ENCODE assay signal across 20 mouse cellular contexts in the genomic region with DNA sequence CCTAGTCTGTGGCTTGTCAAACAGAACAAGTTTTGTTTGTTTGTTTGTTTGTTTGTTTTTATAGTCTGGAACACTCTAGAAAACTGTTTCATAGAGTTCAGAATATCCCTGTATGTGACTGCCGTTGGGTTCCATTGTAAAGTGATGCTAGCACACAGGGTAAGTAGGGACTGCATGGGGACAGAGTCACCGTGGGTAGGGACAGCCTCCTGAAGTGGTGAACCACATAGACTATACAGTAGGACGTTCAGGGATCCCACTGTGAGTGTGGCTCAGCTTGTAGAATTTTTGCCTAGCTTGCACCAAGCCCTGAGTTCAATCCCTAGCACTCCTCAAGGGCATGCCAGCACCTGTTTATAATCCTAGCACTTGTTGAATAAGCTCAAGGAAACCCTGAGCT.
DNase-seq lines count a peak whose midpoint lies in the region; ATAC-seq and TF ChIP-seq lines count a peak whose summit lies in the region.
"Had no signal": no experiment of that assay in that cellular context is flagged by ENCODE, and none has a peak within 500 bp of the region (broad histone marks: within the 10 kb centered on the region; RNA-seq: fewer than 3 reads in every experiment).

No protein-coding gene starts in this region.

- no peak for DNase-seq in heart, adult 2 months
- DNase-seq in heart, postnatal 10 days = no peak
- peak; percentile 9 for DNase-seq in limb, embryonic 11.5 days (ENCODE audit: low spot score)
- no peak for DNase-seq in limb, embryonic 10.5 days (ENCODE audit: low spot score)
- DNase-seq in thymus, adult 2 months = no peak
- DNase-seq: adrenal gland, postnatal 36 days; B cell, adult 2 months; cerebellum, adult 9-10 months; gastrocnemius, postnatal 36 days; kidney, adult 11 months; kidney, postnatal 4 days; liver; thymus, postnatal 25 days had no signal

- H3K9me3 ChIP-seq in limb, embryonic 11.5 days (ENCODE audit: control insufficient read depth, low read length) = no peaks in the 10 kb centered on the region
- no peaks in the 10 kb centered on the region for H3K9me3 ChIP-seq in limb, embryonic 10.5 days (replicated peaks)
- no peaks in the 10 kb centered on the region for H3K9me3 ChIP-seq in limb, embryonic 12.5 days
- no peaks in the 10 kb centered on the region for H3K9me3 ChIP-seq in midbrain, embryonic 13.5 days
- H3K9me3 ChIP-seq: G1E; hindbrain, embryonic 12.5 days had no signal

- no peak for TF ChIP-seq CTCF in heart, adult 2 months (IDR thresholded peaks at IDR 0.05)
- no peak for TF ChIP-seq CTCF in thymus, adult 2 months (IDR thresholded peaks at IDR 0.05; ENCODE audit: borderline replicate concordance, control insufficient read depth, extremely low read depth, insufficient read depth, low read length, poor library complexity)

- no peaks in the 10 kb centered on the region for H3K36me3 ChIP-seq in heart, adult 2 months (ENCODE audit: control insufficient read depth, insufficient read depth, low read length)
- H3K36me3 ChIP-seq in limb, embryonic 11.5 days (ENCODE audit: control insufficient read depth, insufficient read depth, low read length) = no peaks in the 10 kb centered on the region
- H3K36me3 ChIP-seq in limb, embryonic 10.5 days = no peaks in the 10 kb centered on the region
- no peaks in the 10 kb centered on the region for H3K36me3 ChIP-seq in limb, embryonic 12.5 days
- H3K36me3 ChIP-seq in midbrain, embryonic 13.5 days = no peaks in the 10 kb centered on the region
- no peaks in the 10 kb centered on the region for H3K36me3 ChIP-seq in thymus, adult 2 months (ENCODE audit: control insufficient read depth, insufficient read depth, low read length)
- H3K36me3 ChIP-seq: G1E; hindbrain, embryonic 12.5 days had no signal

- H3K4me1 ChIP-seq in heart, adult 2 months (ENCODE audit: control insufficient read depth, insufficient read depth, low read length) = peaks cover 8% of the 10 kb centered on the region
- peaks cover 21% of the 10 kb centered on the region for H3K4me1 ChIP-seq in limb, embryonic 11.5 days (ENCODE audit: control insufficient read depth, insufficient read depth, low read length)
- peaks cover 26% of the 10 kb centered on the region for H3K4me1 ChIP-seq in limb, embryonic 10.5 days
- H3K4me1 ChIP-seq in limb, embryonic 12.5 days (replicated peaks) = peaks cover 43% of the 10 kb centered on the region
- H3K4me1 ChIP-seq in midbrain, embryonic 13.5 days (replicated peaks) = peaks cover 47% of the 10 kb centered on the region
- peaks cover 15% of the 10 kb centered on the region for H3K4me1 ChIP-seq in thymus, adult 2 months (replicated peaks; ENCODE audit: control insufficient read depth, insufficient read depth, low read length)

- 88% methylated on average over 3 of the region's 3 CpGs for WGBS in heart, adult 2 months
- WGBS in limb, embryonic 11.5 days = 84% methylated on average over 3 of the region's 3 CpGs
- WGBS in limb, embryonic 10.5 days = 90% methylated on average over 3 of the region's 3 CpGs
- 83% methylated on average over 3 of the region's 3 CpGs for WGBS in limb, embryonic 12.5 days
- WGBS in midbrain, embryonic 13.5 days = 73% methylated on average over 3 of the region's 3 CpGs
- WGBS in thymus, adult 2 months = 66% methylated on average over 3 of the region's 3 CpGs

- H3K4me2 ChIP-seq in limb, embryonic 11.5 days (ENCODE audit: low read depth, severe bottlenecking) = no peak overlapping the region
- peak overlapping the region; percentile 30; the same call in 1 of the 2 replicates for H3K4me2 ChIP-seq in limb, embryonic 12.5 days
- no peak overlapping the region for H3K4me2 ChIP-seq in midbrain, embryonic 13.5 days (replicated peaks)

- H3K9ac ChIP-seq in heart, adult 2 months (ENCODE audit: low read depth, low read length) = no peak overlapping the region
- no peak overlapping the region for H3K9ac ChIP-seq in limb, embryonic 11.5 days (ENCODE audit: low read length)
- H3K9ac ChIP-seq in limb, embryonic 12.5 days (replicated peaks) = no peak overlapping the region
- no peak overlapping the region for H3K9ac ChIP-seq in midbrain, embryonic 13.5 days (replicated peaks)
- H3K9ac ChIP-seq: hindbrain, embryonic 12.5 days had no signal

- no peak overlapping the region for H3K4me3 ChIP-seq in heart, adult 2 months
- H3K4me3 ChIP-seq in limb, embryonic 11.5 days (ENCODE audit: low read depth, low read length) = no peak overlapping the region
- H3K4me3 ChIP-seq in limb, embryonic 10.5 days = no peak overlapping the region
- H3K4me3 ChIP-seq in limb, embryonic 12.5 days (replicated peaks) = no peak overlapping the region
- H3K4me3 ChIP-seq in midbrain, embryonic 13.5 days (replicated peaks) = no peak overlapping the region
- H3K4me3 ChIP-seq in thymus, adult 2 months (ENCODE audit: control insufficient read depth, insufficient read depth, low read length) = no peak overlapping the region
- H3K4me3 ChIP-seq: hindbrain, embryonic 12.5 days had no signal

- H3K27me3 ChIP-seq in heart, adult 2 months (ENCODE audit: control insufficient read depth, insufficient read depth, low read length) = no peaks in the 10 kb centered on the region
- no peaks in the 10 kb centered on the region for H3K27me3 ChIP-seq in limb, embryonic 11.5 days (ENCODE audit: control insufficient read depth, insufficient read depth, low read length)
- no peaks in the 10 kb centered on the region for H3K27me3 ChIP-seq in limb, embryonic 10.5 days (ENCODE audit: low read depth, poor library complexity, severe bottlenecking)
- H3K27me3 ChIP-seq in limb, embryonic 12.5 days = no peaks in the 10 kb centered on the region
- H3K27me3 ChIP-seq in midbrain, embryonic 13.5 days = no peaks in the 10 kb centered on the region
- H3K27me3 ChIP-seq in thymus, adult 2 months (ENCODE audit: control insufficient read depth, insufficient read depth, low read length) = no peaks in the 10 kb centered on the region
- H3K27me3 ChIP-seq: hindbrain, embryonic 12.5 days; Patski had no signal

- peak overlapping the region; percentile 17; the same call in 1 of the 2 replicates for H3K27ac ChIP-seq in heart, adult 2 months
- no peak overlapping the region for H3K27ac ChIP-seq in limb, embryonic 11.5 days (replicated peaks; ENCODE audit: low read depth, low read length)
- H3K27ac ChIP-seq in limb, embryonic 10.5 days = no peak overlapping the region
- H3K27ac ChIP-seq in limb, embryonic 12.5 days = no peak overlapping the region
- H3K27ac ChIP-seq in midbrain, embryonic 13.5 days = peak overlapping the region; percentile 65
- H3K27ac ChIP-seq in thymus, adult 2 months (ENCODE audit: control insufficient read depth, insufficient read depth, low read length) = no peak overlapping the region
- H3K27ac ChIP-seq: macrophage had no signal

- no peaks in the 10 kb centered on the region for H3K79me2 ChIP-seq in heart, adult 2 months (replicated peaks; ENCODE audit: control insufficient read depth, insufficient read depth, low read length)

- no peak for TF ChIP-seq EP300 in heart, adult 2 months (IDR thresholded peaks at IDR 0.05; ENCODE audit: insufficient read depth, low read depth, low read length)

- no peak for TF ChIP-seq POLR2A in heart, adult 2 months (IDR thresholded peaks at IDR 0.05; ENCODE audit: insufficient read depth, low read depth, low read length)
- no peak for TF ChIP-seq POLR2A in thymus, adult 2 months (IDR thresholded peaks at IDR 0.05; ENCODE audit: control insufficient read depth, extremely low read depth, insufficient read depth, low read length, poor library complexity)

- intact Hi-C loops in heart, adult 2 months (cut with DNase I) = no loop called here
- intact Hi-C loops in heart, postnatal 10 days (cut with DNase I) = loop anchor here (5.0 kb wide), 1 partner anchor 131 kb away; no protein-coding TSS in a partner anchor

- no peak for ATAC-seq in limb, embryonic 11.5 days (ENCODE audit: insufficient number of reproducible peaks, low FRiP score, low TSS enrichment, low read depth)
- ATAC-seq in limb, embryonic 12.5 days (ENCODE audit: insufficient number of reproducible peaks, insufficient read depth, low FRiP score, low TSS enrichment, low read depth) = no peak
- ATAC-seq in midbrain, embryonic 13.5 days = no peak
- ATAC-seq: lung, postnatal 0 days; Patski had no signal

Comparison
In these comparisons a context has a peak if more than half of its experiments do, and no peak if none do; other contexts are left out.
1. H3K27ac ChIP-seq: peak in heart, adult 2 months (single experiment) and midbrain, embryonic 13.5 days (single experiment); none in limb, embryonic 11.5 days (single experiment), limb, embryonic 10.5 days (single experiment), limb, embryonic 12.5 days (single experiment) and thymus, adult 2 months (single experiment).